Mouse (Mus musculus): ENCODE data around the gene Ildr1. TPM values are rescaled to one million over a fixed set of nuclear protein-coding genes. Genes with fewer than 3 reads are reported as not detected.

Ildr1 gene
- polyA plus RNA-seq, 1 experiment from 2014 or later: 0.51 TPM

- H3K4me3 ChIP-seq (replicated peaks): no peak overlapping the region
- no peaks in the 10 kb centered on the region for H3K9me3 ChIP-seq
- H3K9ac ChIP-seq: no peak overlapping the region
- no peak overlapping the region for H3K4me2 ChIP-seq
- no peaks in the 10 kb centered on the region for H3K27me3 ChIP-seq
- ATAC-seq (ENCODE audit: low FRiP score): no peak
- no peaks in the 10 kb centered on the region for H3K4me1 ChIP-seq
- H3K36me3 ChIP-seq (replicated peaks): no peaks in the 10 kb centered on the region
- no peak overlapping the region for H3K27ac ChIP-seq
- WGBS: 39% methylated on average over 4 of the region's 4 CpGs
Measured at GRCm38 (mm10) chr16:36739404-36739930, 45.7 kb downstream of the Ildr1 start.

- H3K9me3 ChIP-seq: no peaks in the 10 kb centered on the region
- H3K4me1 ChIP-seq: no peaks in the 10 kb centered on the region
- no peak overlapping the region for H3K27ac ChIP-seq
- no peaks in the 10 kb centered on the region for H3K27me3 ChIP-seq
- ATAC-seq (ENCODE audit: low FRiP score): no peak
- no peak overlapping the region for H3K9ac ChIP-seq
- H3K36me3 ChIP-seq (replicated peaks): no peaks in the 10 kb centered on the region
- 89% methylated on average over 8 of the region's 8 CpGs for WGBS
- H3K4me2 ChIP-seq: no peak overlapping the region
- H3K4me3 ChIP-seq (replicated peaks): no peak overlapping the region
Measured at GRCm38 (mm10) chr16:36743580-36743979, 49.8 kb downstream of the Ildr1 start.

GRCm38 (mm10) chr16:36747068-36747467, 53.3 kb downstream of the Ildr1 start:
- WGBS: 83% methylated on average over 4 of the region's 4 CpGs
- ATAC-seq (ENCODE audit: low FRiP score): no peak
- Histone ChIP-seq H3K9me3 (no peaks in the 10 kb centered on the region), H3K27me3 (no peaks in the 10 kb centered on the region), H3K36me3 (replicated peaks) (no peaks in the 10 kb centered on the region), H3K27ac (no peak overlapping the region), H3K4me2 (no peak overlapping the region), H3K9ac (no peak overlapping the region), H3K4me3 (replicated peaks) (no peak overlapping the region), H3K4me1 (no peaks in the 10 kb centered on the region)

GRCm38 (mm10) chr16:36747767-36748166, 54.0 kb downstream of the Ildr1 start:
- ATAC-seq (ENCODE audit: low FRiP score): no peak
- Histone ChIP-seq H3K4me1 (no peaks in the 10 kb centered on the region), H3K27me3 (no peaks in the 10 kb centered on the region), H3K4me3 (replicated peaks) (no peak overlapping the region), H3K4me2 (no peak overlapping the region), H3K36me3 (replicated peaks) (no peaks in the 10 kb centered on the region), H3K9ac (no peak overlapping the region), H3K27ac (no peak overlapping the region), H3K9me3 (no peaks in the 10 kb centered on the region)
- 76% methylated on average over 2 of the region's 2 CpGs for WGBS

- no peaks in the 10 kb centered on the region for H3K4me1 ChIP-seq
- no peaks in the 10 kb centered on the region for H3K27me3 ChIP-seq
- H3K4me3 ChIP-seq (replicated peaks): no peak overlapping the region
- no peak overlapping the region for H3K9ac ChIP-seq
- no peaks in the 10 kb centered on the region for H3K9me3 ChIP-seq
- H3K4me2 ChIP-seq: no peak overlapping the region
- no peaks in the 10 kb centered on the region for H3K36me3 ChIP-seq (replicated peaks)
- 93% methylated on average over 3 of the region's 3 CpGs for WGBS
- no peak for ATAC-seq (ENCODE audit: low FRiP score)
- H3K27ac ChIP-seq: no peak overlapping the region
Measured at GRCm38 (mm10) chr16:36751979-36752378, 58.2 kb downstream of the Ildr1 start.

- Histone ChIP-seq H3K36me3 (replicated peaks) (no peaks in the 10 kb centered on the region), H3K9me3 (no peaks in the 10 kb centered on the region), H3K4me2 (no peak overlapping the region), H3K27me3 (no peaks in the 10 kb centered on the region), H3K4me3 (replicated peaks) (no peak overlapping the region), H3K9ac (no peak overlapping the region), H3K27ac (no peak overlapping the region), H3K4me1 (no peaks in the 10 kb centered on the region)
- no peak for ATAC-seq (ENCODE audit: low FRiP score)
- 69% methylated on average over 9 of the region's 13 CpGs for WGBS
Measured at GRCm38 (mm10) chr16:36770191-36770771, 76.5 kb downstream of the Ildr1 start.

- H3K27ac ChIP-seq: no peak overlapping the region
- H3K9ac ChIP-seq: no peak overlapping the region
- H3K4me2 ChIP-seq: no peak overlapping the region
- H3K36me3 ChIP-seq (replicated peaks): no peaks in the 10 kb centered on the region
- H3K27me3 ChIP-seq: no peaks in the 10 kb centered on the region
- H3K4me3 ChIP-seq (replicated peaks): no peak overlapping the region
- WGBS: 18% methylated on average over 4 of the region's 4 CpGs
- H3K9me3 ChIP-seq: no peaks in the 10 kb centered on the region
- ATAC-seq (ENCODE audit: low FRiP score): no peak
- H3K4me1 ChIP-seq: no peaks in the 10 kb centered on the region
Measured at GRCm38 (mm10) chr16:36770830-36771229, 77.1 kb downstream of the Ildr1 start.

GRCm38 (mm10) chr16:36771244-36771643, 77.5 kb downstream of the Ildr1 start:
- H3K4me2 ChIP-seq: no peak overlapping the region
- no peaks in the 10 kb centered on the region for H3K36me3 ChIP-seq (replicated peaks)
- no peaks in the 10 kb centered on the region for H3K4me1 ChIP-seq
- H3K27ac ChIP-seq: no peak overlapping the region
- no peak for ATAC-seq (ENCODE audit: low FRiP score)
- H3K27me3 ChIP-seq: no peaks in the 10 kb centered on the region
- H3K9me3 ChIP-seq: no peaks in the 10 kb centered on the region
- no peak overlapping the region for H3K4me3 ChIP-seq (replicated peaks)
- WGBS: 50% methylated on average over 2 of the region's 2 CpGs
- H3K9ac ChIP-seq: no peak overlapping the region

- WGBS: 85% methylated on average over 3 of the region's 3 CpGs
- H3K36me3 ChIP-seq (replicated peaks): no peaks in the 10 kb centered on the region
- no peak for ATAC-seq (ENCODE audit: low FRiP score)
Measured at GRCm38 (mm10) chr16:36771703-36772102, 77.9 kb downstream of the Ildr1 start.

GRCm38 (mm10) chr16:36772996-36773395, 79.2 kb downstream of the Ildr1 start:
- no peaks in the 10 kb centered on the region for H3K27me3 ChIP-seq
- 92% methylated on average over 5 of the region's 5 CpGs for WGBS
- no peak overlapping the region for H3K4me2 ChIP-seq
- no peak overlapping the region for H3K27ac ChIP-seq
- no peak overlapping the region for H3K4me3 ChIP-seq (replicated peaks)
- H3K9ac ChIP-seq: no peak overlapping the region
- no peak for ATAC-seq (ENCODE audit: low FRiP score)
- no peaks in the 10 kb centered on the region for H3K4me1 ChIP-seq
- no peaks in the 10 kb centered on the region for H3K9me3 ChIP-seq
- no peaks in the 10 kb centered on the region for H3K36me3 ChIP-seq (replicated peaks)

More at GRCm38 (mm10) chr16:36771703-36772102, 77.9 kb downstream of the Ildr1 start:
- H3K9ac ChIP-seq: no peak overlapping the region
- no peak overlapping the region for H3K4me2 ChIP-seq
- no peak overlapping the region for H3K4me3 ChIP-seq (replicated peaks)
- no peaks in the 10 kb centered on the region for H3K27me3 ChIP-seq
- H3K4me1 ChIP-seq: no peaks in the 10 kb centered on the region
- H3K27ac ChIP-seq: no peak overlapping the region
- H3K9me3 ChIP-seq: no peaks in the 10 kb centered on the region

- 84% methylated on average over 6 of the region's 6 CpGs for WGBS
- Histone ChIP-seq H3K27me3 (no peaks in the 10 kb centered on the region), H3K27ac (no peak overlapping the region), H3K36me3 (replicated peaks) (no peaks in the 10 kb centered on the region), H3K4me2 (no peak overlapping the region), H3K9me3 (no peaks in the 10 kb centered on the region), H3K4me1 (no peaks in the 10 kb centered on the region), H3K9ac (no peak overlapping the region), H3K4me3 (replicated peaks) (no peak overlapping the region)
- no peak for ATAC-seq (ENCODE audit: low FRiP score)
Measured at GRCm38 (mm10) chr16:36775658-36776057, 81.9 kb downstream of the Ildr1 start.

Measured in forebrain, embryonic 12.5 days (tissue).